Mouse (Mus musculus) ES-Bruce4 (cell line): ENCODE measurements around the gene Rsph6a.

ENCODE experiments used
- CTCF ChIP-seq: IDR thresholded peaks from one replicate; pipeline ENCODE4 v1.8.1; 2011; ENCODE audit warnings: low read depth, low read length
- POLR2A ChIP-seq: IDR thresholded peaks from one replicate; pipeline ENCODE4 v1.8.1; 2011; ENCODE audit warnings: low read length; ENCODE audit not compliant: insufficient read depth

- TF ChIP-seq CTCF (no peak), POLR2A (no peak)
Measured at GRCm38 (mm10) chr7:19098811-19099210, 44.3 kb downstream of the Rsph6a start.
